Mouse (Mus musculus) ES-Bruce4 (cell line): ENCODE measurements at regions not wholly inside any gene's neighbourhood (a gene's known extent, or its start where the extent isn't known, plus 50 kb on each side); places are given as distances from the start of the nearest gene placed in this dataset.

Source experiments
- CTCF ChIP-seq: IDR thresholded peaks from one replicate; pipeline ENCODE4 v1.8.1; 2011; ENCODE audit warnings: low read depth, low read length
- POLR2A ChIP-seq: IDR thresholded peaks from one replicate; pipeline ENCODE4 v1.8.1; 2011; ENCODE audit warnings: low read length; ENCODE audit not compliant: insufficient read depth

DNA sequence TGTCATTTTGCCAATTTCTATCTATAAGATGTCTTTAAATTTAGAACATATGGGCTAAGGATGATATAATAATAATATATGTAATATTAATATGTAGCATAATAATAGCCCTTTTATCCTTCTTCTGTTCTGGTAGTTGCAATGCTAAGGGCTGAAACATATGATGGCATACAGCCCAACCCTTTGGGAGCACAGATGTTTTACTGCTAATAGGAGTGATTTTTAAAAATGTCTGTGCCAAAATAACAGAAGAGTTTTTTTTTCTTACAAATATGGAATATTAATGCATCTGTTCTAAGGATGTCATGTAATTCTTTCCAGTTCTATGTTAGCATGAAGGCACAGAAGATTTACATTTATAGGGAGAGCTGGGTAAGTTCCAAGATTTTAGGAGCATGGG, 122.5 kb upstream of the Pdzrn3 start:
- TF ChIP-seq CTCF, result no peak
- no peak for TF ChIP-seq POLR2A
